In genomic region chr5:51591537-51592154, GRCm38 (mm10) we compare ENCODE assay signal across 8 mouse cellular contexts. TPM values are rescaled to one million over a fixed set of nuclear protein-coding genes. Genes with fewer than 3 reads are reported as not detected.
DNase-seq lines count a peak whose midpoint lies in the region; ATAC-seq lines count a peak whose summit lies in the region.

No protein-coding gene starts in this region.

- peak overlapping the region; percentile 92 for H3K27ac ChIP-seq in heart, embryonic 13.5 days (replicated peaks)

- H3K4me1 ChIP-seq in heart, embryonic 13.5 days, result peaks cover 36% of the 10 kb centered on the region

- WGBS in heart, embryonic 13.5 days, result 5% methylated on average over 11 of the region's 11 CpGs

- peak overlapping the region; percentile 59 for H3K9ac ChIP-seq in heart, embryonic 13.5 days

- H3K27me3 ChIP-seq in heart, embryonic 13.5 days (replicated peaks), result no peaks in the 10 kb centered on the region

- peak; percentile 62; the same call in 1 of the 2 replicates for ATAC-seq in heart, embryonic 13.5 days (ENCODE audit: extremely low read depth, insufficient number of reproducible peaks, low FRiP score, low TSS enrichment)

- H3K9me3 ChIP-seq in heart, embryonic 13.5 days, result no peaks in the 10 kb centered on the region

- peak; percentile 8 to 61 for DNase-seq in adrenal gland, adult (ENCODE audit: inconsistent age in 2 of 2, low spot score in 1 of 2)
- no peak for DNase-seq in adrenal gland, postnatal 4 days (ENCODE audit: low spot score in 2 of 2)
- DNase-seq in kidney, postnatal 36 days, result peak; percentile 81
- peak; percentile 11 to 38 for DNase-seq in lung, postnatal 4 days
- DNase-seq in urinary bladder, postnatal 14 days (ENCODE audit: low spot score), result no peak
- no peak for DNase-seq in ovary, postnatal 14 days (ENCODE audit: low spot score)
- DNase-seq in testis, postnatal 14 days (ENCODE audit: low spot score), result no peak

- peak overlapping the region; percentile 18; the same call in 1 of the 2 replicates for H3K4me3 ChIP-seq in heart, embryonic 13.5 days

- peak overlapping the region; percentile 57 for H3K4me2 ChIP-seq in heart, embryonic 13.5 days

- no peaks in the 10 kb centered on the region for H3K36me3 ChIP-seq in heart, embryonic 13.5 days

RNA-seq across cellular contexts. Expression of gene Ppargc1a, which starts 24.1 kb away (rescaled TPM):
- 10 to 100 TPM; 12.4 to 21.8 TPM for total RNA-seq in adrenal gland, postnatal 4 days (2021)
- 44.7 and 50.0 TPM in 2 replicates for polyA plus RNA-seq in heart, embryonic 13.5 days (2015; fragmentation: Nextera tagmentation; extraction: Ambion mirVana)

Comparison
In these comparisons a context has a peak if more than half of its experiments do, and no peak if none do; other contexts are left out.
1. DNase-seq: peak in adrenal gland, adult (2 of 2), kidney, postnatal 36 days (2 of 2) and lung, postnatal 4 days (2 of 2); none in adrenal gland, postnatal 4 days (0 of 2), urinary bladder, postnatal 14 days (single experiment), ovary, postnatal 14 days (single experiment) and testis, postnatal 14 days (single experiment).